Mouse (Mus musculus): ENCODE results near the gene Nop2. TPM values are rescaled to one million over a fixed set of nuclear protein-coding genes. Genes with fewer than 3 reads are reported as not detected.
A peak's percentile ranks its signal among the peaks of the same experiment; 100 is the strongest.

Nop2 gene
- polyA plus RNA-seq, 1 experiment from 2014 or later: 48.6 TPM

- 8% methylated on average over 20 of the region's 20 CpGs for WGBS
- H3K9me3 ChIP-seq (ENCODE audit: control insufficient read depth, low read length): no peaks in the 10 kb centered on the region
- no peaks in the 10 kb centered on the region for H3K27me3 ChIP-seq (replicated peaks; ENCODE audit: control insufficient read depth, insufficient read depth, low read length)
- H3K4me1 ChIP-seq (ENCODE audit: control insufficient read depth, insufficient read depth, low read depth, low read length): peaks cover 29% of the 10 kb centered on the region
- H3K4me2 ChIP-seq (ENCODE audit: low read length): peak overlapping the region; percentile 90
- no peak for ATAC-seq
- peak overlapping the region; percentile 94 for H3K27ac ChIP-seq (ENCODE audit: low read depth, low read length)
- peak overlapping the region; percentile 92 for H3K9ac ChIP-seq (ENCODE audit: low read depth, low read length)
- H3K36me3 ChIP-seq (ENCODE audit: control insufficient read depth, insufficient read depth, low read length): peaks cover 6% of the 10 kb centered on the region; the same call in 1 of the 2 replicates
- H3K4me3 ChIP-seq (ENCODE audit: low read length): peak overlapping the region; percentile 96
These were observed 32.3 kb downstream of the Nop2 start for GRCm38 (mm10) chr6:125163801-125164657.

- under 1% methylated on average over 37 of the region's 39 CpGs for WGBS
- Histone ChIP-seq H3K9me3 (ENCODE audit: control insufficient read depth, low read length) (no peaks in the 10 kb centered on the region), H3K4me3 (ENCODE audit: low read length) (peak overlapping the region; percentile 96), H3K27me3 (replicated peaks; ENCODE audit: control insufficient read depth, insufficient read depth, low read length) (no peaks in the 10 kb centered on the region), H3K27ac (ENCODE audit: low read depth, low read length) (peak overlapping the region; percentile 94), H3K36me3 (ENCODE audit: control insufficient read depth, insufficient read depth, low read length) (peaks cover 7% of the 10 kb centered on the region), H3K4me1 (ENCODE audit: control insufficient read depth, insufficient read depth, low read depth, low read length) (peaks cover 29% of the 10 kb centered on the region), H3K9ac (ENCODE audit: low read depth, low read length) (peak overlapping the region; percentile 92), H3K4me2 (ENCODE audit: low read length) (peak overlapping the region; percentile 90)
- peak; percentile 32 for ATAC-seq
These were observed 33.1 kb downstream of the Nop2 start for GRCm38 (mm10) chr6:125164672-125165327.

- H3K4me1 ChIP-seq (ENCODE audit: control insufficient read depth, insufficient read depth, low read depth, low read length): peaks cover 29% of the 10 kb centered on the region
- no peaks in the 10 kb centered on the region for H3K9me3 ChIP-seq (ENCODE audit: control insufficient read depth, low read length)
- peak overlapping the region; percentile 90 for H3K4me2 ChIP-seq (ENCODE audit: low read length)
- H3K4me3 ChIP-seq (ENCODE audit: low read length): peak overlapping the region; percentile 96
- under 1% methylated on average over 33 of the region's 36 CpGs for WGBS
- H3K27me3 ChIP-seq (replicated peaks; ENCODE audit: control insufficient read depth, insufficient read depth, low read length): no peaks in the 10 kb centered on the region
- peak overlapping the region; percentile 92 for H3K9ac ChIP-seq (ENCODE audit: low read depth, low read length)
- ATAC-seq: peak; percentile 93
- H3K27ac ChIP-seq (ENCODE audit: low read depth, low read length): peak overlapping the region; percentile 94
- H3K36me3 ChIP-seq (ENCODE audit: control insufficient read depth, insufficient read depth, low read length): peaks cover 12% of the 10 kb centered on the region
These were observed 33.7 kb downstream of the Nop2 start for GRCm38 (mm10) chr6:125165328-125165891.

GRCm38 (mm10) chr6:125166051-125166751 is 34.5 kb downstream of the Nop2 start, which contains the start of gene Gapdh:
Gene Gapdh, minus strand, starts transcription at chr6:125166467.
- peak within 1 kb of the TSS; percentile 94 for H3K27ac ChIP-seq (ENCODE audit: low read depth, low read length)
- H3K9me3 ChIP-seq (ENCODE audit: control insufficient read depth, low read length): no peaks in the 10 kb centered on the region
- under 1% methylated on average over 18 of the region's 18 CpGs for WGBS
- peak within 1 kb of the TSS; percentile 96 for H3K4me3 ChIP-seq (ENCODE audit: low read length)
- peaks cover 19% of the 10 kb centered on the region; the same call in 1 of the 2 replicates for H3K36me3 ChIP-seq (ENCODE audit: control insufficient read depth, insufficient read depth, low read length)
- peak within 1 kb of the TSS; percentile 92 for H3K9ac ChIP-seq (ENCODE audit: low read depth, low read length)
- H3K4me1 ChIP-seq (ENCODE audit: control insufficient read depth, insufficient read depth, low read depth, low read length): peaks cover 28% of the 10 kb centered on the region
- ATAC-seq: peak; percentile 22
- peak within 1 kb of the TSS; percentile 90 for H3K4me2 ChIP-seq (ENCODE audit: low read length)
- H3K27me3 ChIP-seq (replicated peaks; ENCODE audit: control insufficient read depth, insufficient read depth, low read length): no peaks in the 10 kb centered on the region

DNA sequence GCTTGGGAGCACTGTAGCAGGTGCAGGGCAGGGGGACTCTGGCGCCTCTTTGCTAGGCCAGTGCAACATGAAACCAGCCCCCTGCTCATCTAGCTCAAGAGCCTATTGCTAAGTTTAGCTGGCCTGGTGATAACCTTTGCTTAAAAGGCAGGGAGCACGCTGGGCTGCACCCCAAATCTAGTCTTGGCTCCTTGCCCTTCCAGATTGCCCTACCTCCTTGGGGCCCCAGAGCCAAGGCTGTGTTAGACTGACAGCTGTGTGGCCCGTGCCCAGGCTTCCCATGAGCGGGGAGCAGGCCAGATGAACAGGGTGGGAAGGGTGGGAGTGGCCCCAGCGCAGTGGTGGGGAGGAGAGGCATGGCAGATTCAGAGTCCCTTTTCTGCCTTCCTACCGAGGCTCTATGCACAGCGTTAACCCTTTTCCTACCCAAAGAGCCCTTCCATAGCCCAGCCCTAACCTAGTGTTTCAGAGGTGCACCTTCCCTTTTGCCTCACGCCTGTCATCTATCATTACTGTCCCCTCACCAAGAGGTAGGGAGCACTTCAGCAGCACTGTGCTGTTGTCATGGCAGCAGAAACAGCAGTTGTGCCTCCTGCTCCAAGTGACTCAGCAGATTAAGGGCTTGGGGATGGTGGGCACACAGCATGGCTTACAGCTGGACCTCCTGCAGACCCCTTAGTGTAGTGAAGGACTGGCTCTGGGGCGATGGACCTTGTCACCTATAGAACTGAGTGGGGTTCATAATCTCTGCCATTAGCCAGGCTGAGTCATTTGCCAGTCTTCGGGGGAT is 35.3 kb downstream of the Nop2 start:
- Histone ChIP-seq H3K27me3 (replicated peaks; ENCODE audit: control insufficient read depth, insufficient read depth, low read length) (no peaks in the 10 kb centered on the region), H3K9ac (ENCODE audit: low read depth, low read length) (peak overlapping the region; percentile 92), H3K9me3 (ENCODE audit: control insufficient read depth, low read length) (no peaks in the 10 kb centered on the region), H3K4me2 (ENCODE audit: low read length) (peak overlapping the region; percentile 90), H3K27ac (ENCODE audit: low read depth, low read length) (peak overlapping the region; percentile 94), H3K4me1 (ENCODE audit: control insufficient read depth, insufficient read depth, low read depth, low read length) (peaks cover 25% of the 10 kb centered on the region), H3K4me3 (ENCODE audit: low read length) (peak overlapping the region; percentile 96), H3K36me3 (ENCODE audit: control insufficient read depth, insufficient read depth, low read length) (peaks cover 25% of the 10 kb centered on the region; the same call in 1 of the 2 replicates)
- ATAC-seq: 0 out of 2 replicates have a peak, but pooled peaks have one; percentile 14
- WGBS: 21% methylated on average over 9 of the region's 10 CpGs

- Histone ChIP-seq H3K9me3 (ENCODE audit: control insufficient read depth, low read length) (no peaks in the 10 kb centered on the region), H3K27me3 (replicated peaks; ENCODE audit: control insufficient read depth, insufficient read depth, low read length) (no peaks in the 10 kb centered on the region), H3K36me3 (ENCODE audit: control insufficient read depth, insufficient read depth, low read length) (peaks cover 29% of the 10 kb centered on the region), H3K9ac (ENCODE audit: low read depth, low read length) (no peak overlapping the region), H3K4me2 (ENCODE audit: low read length) (no peak overlapping the region), H3K4me3 (ENCODE audit: low read length) (no peak overlapping the region), H3K4me1 (ENCODE audit: control insufficient read depth, insufficient read depth, low read depth, low read length) (peaks cover 25% of the 10 kb centered on the region), H3K27ac (ENCODE audit: low read depth, low read length) (no peak overlapping the region)
- no peak for ATAC-seq
- 92% methylated on average over 14 of the region's 14 CpGs for WGBS
These were observed 36.4 kb downstream of the Nop2 start for GRCm38 (mm10) chr6:125168086-125168485.

GRCm38 (mm10) chr6:125170194-125170593 is 38.5 kb downstream of the Nop2 start:
- Histone ChIP-seq H3K9ac (ENCODE audit: low read depth, low read length) (no peak overlapping the region), H3K4me2 (ENCODE audit: low read length) (no peak overlapping the region), H3K36me3 (ENCODE audit: control insufficient read depth, insufficient read depth, low read length) (peaks cover 42% of the 10 kb centered on the region), H3K9me3 (ENCODE audit: control insufficient read depth, low read length) (no peaks in the 10 kb centered on the region), H3K4me1 (ENCODE audit: control insufficient read depth, insufficient read depth, low read depth, low read length) (peaks cover 15% of the 10 kb centered on the region), H3K4me3 (ENCODE audit: low read length) (no peak overlapping the region), H3K27ac (ENCODE audit: low read depth, low read length) (no peak overlapping the region), H3K27me3 (replicated peaks; ENCODE audit: control insufficient read depth, insufficient read depth, low read length) (no peaks in the 10 kb centered on the region)
- no peak for ATAC-seq
- WGBS: 81% methylated on average over 6 of the region's 6 CpGs

DNA sequence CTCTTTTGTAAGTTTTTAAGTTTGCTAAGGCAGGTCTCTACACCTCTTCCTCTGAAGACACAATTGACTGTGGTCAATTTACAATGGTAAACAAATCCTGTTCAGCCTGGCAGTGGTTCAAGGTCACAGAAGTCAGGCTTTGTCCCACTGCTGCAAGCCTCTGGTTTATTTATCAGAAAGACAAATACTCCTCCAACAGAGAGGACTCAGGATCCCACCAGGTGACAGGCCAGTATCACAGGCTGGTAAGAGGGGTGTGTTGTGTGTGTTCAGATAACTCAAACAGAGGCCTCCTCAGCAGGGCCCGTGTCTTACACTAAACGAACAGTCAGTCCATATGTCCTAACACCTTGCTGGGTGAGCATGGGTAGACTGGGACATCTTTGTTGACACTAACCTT is 40.8 kb downstream of the Nop2 start:
- Histone ChIP-seq H3K4me1 (ENCODE audit: control insufficient read depth, insufficient read depth, low read depth, low read length) (peaks cover 2% of the 10 kb centered on the region), H3K27ac (ENCODE audit: low read depth, low read length) (no peak overlapping the region), H3K36me3 (ENCODE audit: control insufficient read depth, insufficient read depth, low read length) (peaks cover 56% of the 10 kb centered on the region), H3K4me2 (ENCODE audit: low read length) (no peak overlapping the region), H3K9me3 (ENCODE audit: control insufficient read depth, low read length) (no peaks in the 10 kb centered on the region), H3K4me3 (ENCODE audit: low read length) (no peak overlapping the region), H3K27me3 (replicated peaks; ENCODE audit: control insufficient read depth, insufficient read depth, low read length) (no peaks in the 10 kb centered on the region), H3K9ac (ENCODE audit: low read depth, low read length) (no peak overlapping the region)
- 79% methylated on average over 2 of the region's 2 CpGs for WGBS
- ATAC-seq: no peak
